Mouse (Mus musculus): ENCODE measurements around the gene Baiap2. TPM values are rescaled to one million over a fixed set of nuclear protein-coding genes. Genes with fewer than 3 reads are reported as not detected.
A peak's percentile ranks its signal among the peaks of the same experiment; 100 is the strongest.

Gene Baiap2
- total and polyA plus RNA-seq, 2 experiments from 2014 or later, result 31.1 to 42.3 TPM

- Histone ChIP-seq H3K4me1 (ENCODE audit: insufficient read depth) (no peaks in the 10 kb centered on the region), H3K36me3 (ENCODE audit: insufficient read depth) (peaks cover 55% of the 10 kb centered on the region), H3K27me3 (ENCODE audit: insufficient read depth, low read length) (no peaks in the 10 kb centered on the region), H3K9me3 (ENCODE audit: low read length) (no peaks in the 10 kb centered on the region), H3K4me3 (ENCODE audit: low read depth, low read length) (no peak overlapping the region), H3K27ac (ENCODE audit: low read depth, low read length) (no peak overlapping the region), H3K9ac (no peak overlapping the region), H3K4me2 (ENCODE audit: low read depth) (no peak overlapping the region)
- ATAC-seq, result peak; percentile 14; the same call in 1 of the 2 replicates
- TF ChIP-seq CTCF (IDR thresholded peaks at IDR 0.05; ENCODE audit: low read depth), result no peak
- DNase-seq, result no peak
- 76% methylated on average over 8 of the region's 8 CpGs for WGBS
These were observed 74.4 kb downstream of the Baiap2 start for GRCm38 (mm10) chr11:120017011-120017410.

GRCm38 (mm10) chr11:120019542-120020440 lies 77.2 kb downstream of the Baiap2 start:
- H3K9me3 ChIP-seq (ENCODE audit: low read length), result no peaks in the 10 kb centered on the region
- no peaks in the 10 kb centered on the region for H3K4me1 ChIP-seq (ENCODE audit: insufficient read depth)
- H3K27ac ChIP-seq (ENCODE audit: low read depth, low read length), result no peak overlapping the region
- H3K36me3 ChIP-seq (ENCODE audit: insufficient read depth), result peaks cover 35% of the 10 kb centered on the region
- TF ChIP-seq CTCF (IDR thresholded peaks at IDR 0.05; ENCODE audit: low read depth), result no peak
- ATAC-seq, result no peak
- 56% methylated on average over 23 of the region's 23 CpGs for WGBS
- no peak overlapping the region for H3K4me3 ChIP-seq (ENCODE audit: low read depth, low read length)
- no peak overlapping the region for H3K4me2 ChIP-seq (ENCODE audit: low read depth)
- no peaks in the 10 kb centered on the region for H3K27me3 ChIP-seq (ENCODE audit: insufficient read depth, low read length)
- no peak for DNase-seq
- H3K9ac ChIP-seq, result no peak overlapping the region

GRCm38 (mm10) chr11:120021367-120021766 lies 78.8 kb downstream of the Baiap2 start:
- DNase-seq, result no peak
- no peaks in the 10 kb centered on the region for H3K4me1 ChIP-seq (ENCODE audit: insufficient read depth)
- H3K4me2 ChIP-seq (ENCODE audit: low read depth), result no peak overlapping the region
- no peak overlapping the region for H3K4me3 ChIP-seq (ENCODE audit: low read depth, low read length)
- peaks cover 19% of the 10 kb centered on the region for H3K36me3 ChIP-seq (ENCODE audit: insufficient read depth)
- no peaks in the 10 kb centered on the region for H3K27me3 ChIP-seq (ENCODE audit: insufficient read depth, low read length)
- H3K9ac ChIP-seq, result no peak overlapping the region
- H3K9me3 ChIP-seq (ENCODE audit: low read length), result no peaks in the 10 kb centered on the region
- WGBS, result 92% methylated on average over 16 of the region's 16 CpGs
- TF ChIP-seq CTCF (IDR thresholded peaks at IDR 0.05; ENCODE audit: low read depth), result no peak
- no peak overlapping the region for H3K27ac ChIP-seq (ENCODE audit: low read depth, low read length)
- ATAC-seq, result no peak

GRCm38 (mm10) chr11:120022216-120022615 lies 79.7 kb downstream of the Baiap2 start:
- no peak overlapping the region for H3K9ac ChIP-seq
- ATAC-seq (no peak), DNase-seq (no peak)
- H3K4me2 ChIP-seq (ENCODE audit: low read depth), result no peak overlapping the region
- H3K4me1 ChIP-seq (ENCODE audit: insufficient read depth), result no peaks in the 10 kb centered on the region
- H3K27me3 ChIP-seq (ENCODE audit: insufficient read depth, low read length), result no peaks in the 10 kb centered on the region
- WGBS, result 46% methylated on average over 8 of the region's 8 CpGs
- no peak for TF ChIP-seq CTCF (IDR thresholded peaks at IDR 0.05; ENCODE audit: low read depth)
- no peak overlapping the region for H3K4me3 ChIP-seq (ENCODE audit: low read depth, low read length)
- H3K36me3 ChIP-seq (ENCODE audit: insufficient read depth), result peaks cover 19% of the 10 kb centered on the region
- no peak overlapping the region for H3K27ac ChIP-seq (ENCODE audit: low read depth, low read length)
- H3K9me3 ChIP-seq (ENCODE audit: low read length), result no peaks in the 10 kb centered on the region

GRCm38 (mm10) chr11:120022841-120023240 lies 80.3 kb downstream of the Baiap2 start:
- peak; percentile 76 for ATAC-seq
- no peak overlapping the region for H3K4me2 ChIP-seq (ENCODE audit: low read depth)
- no peak for DNase-seq
- TF ChIP-seq CTCF (IDR thresholded peaks at IDR 0.05; ENCODE audit: low read depth), result peak; percentile 36
- peak overlapping the region; percentile 2; the same call in 1 of the 2 replicates for H3K27ac ChIP-seq (ENCODE audit: low read depth, low read length)
- no peaks in the 10 kb centered on the region for H3K9me3 ChIP-seq (ENCODE audit: low read length)
- no peaks in the 10 kb centered on the region for H3K4me1 ChIP-seq (ENCODE audit: insufficient read depth)
- no peaks in the 10 kb centered on the region for H3K27me3 ChIP-seq (ENCODE audit: insufficient read depth, low read length)
- no peak overlapping the region for H3K4me3 ChIP-seq (ENCODE audit: low read depth, low read length)
- 40% methylated on average over 12 of the region's 12 CpGs for WGBS
- H3K36me3 ChIP-seq (ENCODE audit: insufficient read depth), result peaks cover 17% of the 10 kb centered on the region
- H3K9ac ChIP-seq, result peak overlapping the region; percentile 33

- H3K9me3 ChIP-seq (ENCODE audit: low read length), result no peaks in the 10 kb centered on the region
- WGBS, result 84% methylated on average over 3 of the region's 3 CpGs
- H3K9ac ChIP-seq, result no peak overlapping the region
- DNase-seq, result no peak
- ATAC-seq, result no peak
- no peaks in the 10 kb centered on the region for H3K27me3 ChIP-seq (ENCODE audit: insufficient read depth, low read length)
- no peaks in the 10 kb centered on the region for H3K4me1 ChIP-seq (ENCODE audit: insufficient read depth)
- TF ChIP-seq CTCF (IDR thresholded peaks at IDR 0.05; ENCODE audit: low read depth), result no peak; the same call in 1 of the 2 replicates
- H3K4me2 ChIP-seq (ENCODE audit: low read depth), result no peak overlapping the region
- H3K27ac ChIP-seq (ENCODE audit: low read depth, low read length), result no peak overlapping the region
- no peak overlapping the region for H3K4me3 ChIP-seq (ENCODE audit: low read depth, low read length)
- no peaks in the 10 kb centered on the region for H3K36me3 ChIP-seq (ENCODE audit: insufficient read depth)
These were observed 84.4 kb downstream of the Baiap2 start for GRCm38 (mm10) chr11:120026941-120027340.

- Histone ChIP-seq H3K4me2 (ENCODE audit: low read depth) (no peak overlapping the region), H3K9ac (no peak overlapping the region), H3K4me1 (ENCODE audit: insufficient read depth) (no peaks in the 10 kb centered on the region), H3K9me3 (ENCODE audit: low read length) (no peaks in the 10 kb centered on the region), H3K4me3 (ENCODE audit: low read depth, low read length) (no peak overlapping the region), H3K27me3 (ENCODE audit: insufficient read depth, low read length) (no peaks in the 10 kb centered on the region), H3K27ac (ENCODE audit: low read depth, low read length) (no peak overlapping the region), H3K36me3 (ENCODE audit: insufficient read depth) (no peaks in the 10 kb centered on the region)
- no peak for ATAC-seq
- DNase-seq, result no peak
- no peak for TF ChIP-seq CTCF (IDR thresholded peaks at IDR 0.05; ENCODE audit: low read depth)
- WGBS, result 75% methylated on average over 18 of the region's 18 CpGs
These were observed 85.9 kb downstream of the Baiap2 start for GRCm38 (mm10) chr11:120028319-120029092.
